Mouse (Mus musculus) liver (tissue): ENCODE measurements around the gene Gab1.

Experiments
- DNase-seq: peaks from one replicate; pipeline ENCODE4 v3.0.0-alpha.2; 2020; ENCODE audit warnings: mixed read lengths

Gene Gab1

GRCm38 (mm10) chr8:80842514-80842913 lies 37.8 kb downstream of the Gab1 start:
- no peak for DNase-seq

DNA sequence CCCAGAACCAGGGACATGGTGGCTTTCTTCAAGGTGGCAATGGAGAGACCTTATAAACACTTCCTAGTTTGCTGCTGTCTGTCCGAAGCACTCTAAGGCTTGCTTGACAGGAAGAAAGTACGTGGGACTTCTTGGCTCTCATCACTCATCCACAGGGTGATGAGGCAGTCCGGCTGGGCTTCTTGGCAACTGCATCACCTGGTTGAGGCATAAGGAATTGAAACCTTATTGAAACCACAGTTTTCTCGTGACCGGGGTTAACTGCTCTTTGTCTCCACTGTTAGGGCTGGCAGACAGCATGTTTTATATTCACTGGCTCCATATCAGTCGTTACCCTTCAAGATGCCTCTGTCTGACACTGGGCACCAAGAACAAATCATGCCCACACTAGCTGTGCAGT lies 40.2 kb downstream of the Gab1 start:
- DNase-seq = no peak

DNA sequence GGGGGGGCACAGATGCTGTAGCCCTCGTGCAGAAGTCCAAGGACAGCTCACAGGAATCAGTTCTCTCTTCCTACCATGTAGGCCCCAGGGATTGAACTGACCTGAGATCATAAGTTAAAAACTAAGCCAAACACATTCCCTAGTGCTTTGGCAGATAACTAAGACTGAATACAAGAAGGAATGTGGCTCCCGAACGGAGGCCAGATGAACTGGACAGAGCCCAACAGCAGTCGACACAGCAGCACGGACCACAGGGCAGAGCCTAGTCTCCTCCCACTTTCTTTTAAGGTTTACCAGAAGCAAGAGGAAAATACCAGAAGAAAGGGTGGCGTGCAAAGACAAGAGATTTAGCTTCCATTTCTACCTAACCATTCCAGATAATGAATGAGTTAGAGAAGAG lies 42.1 kb downstream of the Gab1 start:
- no peak for DNase-seq

DNA sequence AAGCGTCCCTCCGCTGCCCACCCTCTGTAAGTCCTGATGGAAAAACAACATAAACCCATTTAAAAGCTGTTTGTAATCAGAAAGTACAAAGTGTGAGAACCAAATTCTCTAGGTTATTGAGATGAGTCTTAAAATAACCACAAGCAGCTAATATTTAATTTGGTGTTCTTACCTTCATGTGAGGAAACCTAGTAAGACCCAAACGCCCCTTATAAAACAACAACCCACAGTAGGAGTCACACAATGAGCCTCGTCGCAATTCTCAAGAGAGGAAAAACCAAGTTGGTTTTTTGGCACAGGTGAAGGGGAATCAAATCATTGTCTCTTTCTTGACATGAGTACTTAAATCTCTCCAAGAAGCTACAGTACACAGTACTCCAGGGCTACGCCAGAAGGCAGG lies 44.9 kb downstream of the Gab1 start:
- DNase-seq = no peak

- no peak for DNase-seq
These were observed 45.9 kb downstream of the Gab1 start for GRCm38 (mm10) chr8:80834443-80834842.

DNA sequence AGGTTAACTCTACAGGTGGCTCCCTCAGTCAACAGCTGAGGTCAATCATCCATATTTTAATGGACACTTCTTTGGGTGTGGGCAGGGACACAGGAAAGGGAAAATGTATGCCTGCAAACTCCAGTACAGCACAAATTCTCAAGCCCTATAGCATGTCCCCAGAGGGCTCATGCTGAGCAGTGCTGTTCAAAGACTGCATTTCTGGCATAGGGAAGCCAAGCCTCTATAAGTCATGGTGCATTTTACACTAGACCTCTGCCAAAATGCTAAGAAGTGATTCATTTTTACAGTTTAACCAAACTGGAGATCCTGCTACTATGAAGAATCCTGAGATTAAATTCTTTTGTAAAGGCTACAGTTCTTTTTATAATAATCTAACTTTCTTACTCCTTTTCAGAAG lies 47.8 kb downstream of the Gab1 start:
- no peak for DNase-seq

GRCm38 (mm10) chr8:80831876-80832524 lies 48.3 kb downstream of the Gab1 start:
- no peak for DNase-seq

DNA sequence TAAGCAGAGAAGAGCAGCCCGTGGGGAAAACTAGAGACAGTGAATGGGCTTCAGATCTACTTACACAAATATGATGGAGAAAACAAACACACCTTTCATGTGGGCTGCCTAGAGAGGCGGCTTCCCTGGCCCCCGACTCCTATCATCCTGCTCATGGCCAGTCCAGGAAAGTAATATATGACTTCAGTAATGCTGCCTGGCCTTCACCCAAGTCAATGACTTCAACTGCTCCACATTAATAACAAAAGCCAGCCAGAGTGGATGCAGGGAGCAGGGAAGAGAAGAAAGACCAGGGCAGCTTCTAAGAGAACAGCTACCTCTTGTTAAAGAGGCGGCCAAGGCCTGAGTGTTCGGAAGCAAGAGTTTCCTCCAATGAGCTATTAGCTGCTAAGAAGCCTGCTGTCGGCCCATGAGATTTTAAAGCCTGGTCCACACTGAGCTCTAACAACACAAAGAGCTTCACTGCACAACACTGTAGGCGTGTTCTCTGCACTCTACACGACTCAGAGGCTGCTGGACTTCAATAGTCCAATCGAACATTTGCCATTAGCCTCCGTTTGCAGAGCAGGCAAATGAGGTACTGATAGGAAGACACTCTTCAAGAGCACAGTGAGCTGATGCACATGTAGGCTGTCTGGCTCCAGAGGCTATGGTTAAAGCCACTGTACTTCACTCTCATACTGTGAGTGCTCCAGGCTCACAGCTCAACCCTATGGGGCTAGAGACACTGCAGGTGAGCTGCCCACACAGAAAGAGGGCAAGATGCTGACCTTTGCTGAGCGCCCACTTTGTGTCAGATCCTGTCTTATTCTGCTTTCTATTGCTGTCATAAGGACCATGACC lies 49.4 kb downstream of the Gab1 start:
- DNase-seq = no peak

DNA sequence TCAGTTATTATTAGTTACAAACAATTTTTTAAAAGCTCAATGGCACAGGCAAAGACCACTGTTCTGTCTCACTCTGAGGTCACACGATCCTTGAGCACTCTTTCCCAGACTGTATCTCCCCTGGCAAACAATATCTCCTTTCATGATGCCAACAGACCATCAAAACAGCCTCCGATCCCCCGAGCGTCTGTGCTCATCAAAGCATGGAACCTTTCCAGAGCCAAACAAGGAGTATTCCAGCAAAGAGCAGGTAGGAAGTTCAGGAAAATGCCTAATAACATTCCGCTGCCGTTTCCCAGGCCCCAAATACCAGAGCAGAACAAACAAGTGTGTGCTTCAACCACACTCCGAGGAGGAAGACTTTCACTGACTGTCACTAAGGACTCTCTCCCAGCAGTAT lies 50.2 kb downstream of the Gab1 start:
- no peak for DNase-seq

GRCm38 (mm10) chr8:80826996-80827395 lies 53.3 kb downstream of the Gab1 start:
- no peak for DNase-seq

- no peak for DNase-seq
These were observed 55.2 kb downstream of the Gab1 start for GRCm38 (mm10) chr8:80825136-80825535.

- DNase-seq = no peak
These were observed 55.9 kb downstream of the Gab1 start for GRCm38 (mm10) chr8:80824426-80824825.

- DNase-seq = no peak
These were observed 57.1 kb downstream of the Gab1 start for GRCm38 (mm10) chr8:80823250-80823649.

DNA sequence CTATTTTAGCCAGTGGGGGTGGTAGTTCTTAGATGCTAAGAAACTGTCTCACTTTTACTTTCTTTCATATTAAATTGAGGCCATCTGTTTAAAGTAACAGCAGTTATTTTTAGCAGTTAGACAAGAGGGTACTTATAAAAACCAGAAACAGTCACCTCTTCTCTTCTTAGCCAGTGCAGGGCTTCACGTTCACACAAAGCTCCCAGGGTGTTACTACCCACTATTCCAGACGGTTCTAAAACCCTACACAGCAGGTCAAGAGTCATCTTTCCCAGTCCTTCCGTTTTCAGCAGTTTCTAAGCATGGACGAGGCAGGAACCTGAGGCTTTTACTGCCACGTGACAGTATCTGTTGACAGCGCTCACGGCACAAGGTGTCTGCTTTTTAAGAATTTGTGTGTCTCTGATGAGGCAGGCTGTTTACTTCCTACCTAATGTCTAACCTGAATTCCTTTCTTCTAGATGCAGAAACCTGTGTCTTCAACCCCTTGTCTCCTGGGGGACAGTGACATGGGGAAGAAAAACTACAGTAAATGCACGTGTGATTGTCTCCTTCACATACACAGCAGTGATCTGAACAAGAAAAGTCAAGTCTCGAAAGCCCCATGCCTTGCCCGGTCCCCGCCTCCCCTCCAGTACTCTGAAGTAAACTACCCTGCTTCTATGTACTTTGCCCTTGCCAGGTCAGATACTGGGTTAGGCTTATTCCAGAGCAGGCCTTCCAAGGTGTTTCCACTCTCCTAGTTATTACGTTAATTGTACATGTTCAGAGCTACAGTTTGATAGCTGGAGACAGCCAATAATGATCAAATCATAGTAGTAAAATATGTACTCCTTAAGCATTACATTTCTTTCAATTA lies 58.7 kb downstream of the Gab1 start:
- no peak for DNase-seq

- no peak for DNase-seq
These were observed 61.3 kb downstream of the Gab1 start for GRCm38 (mm10) chr8:80818978-80819377.

DNA sequence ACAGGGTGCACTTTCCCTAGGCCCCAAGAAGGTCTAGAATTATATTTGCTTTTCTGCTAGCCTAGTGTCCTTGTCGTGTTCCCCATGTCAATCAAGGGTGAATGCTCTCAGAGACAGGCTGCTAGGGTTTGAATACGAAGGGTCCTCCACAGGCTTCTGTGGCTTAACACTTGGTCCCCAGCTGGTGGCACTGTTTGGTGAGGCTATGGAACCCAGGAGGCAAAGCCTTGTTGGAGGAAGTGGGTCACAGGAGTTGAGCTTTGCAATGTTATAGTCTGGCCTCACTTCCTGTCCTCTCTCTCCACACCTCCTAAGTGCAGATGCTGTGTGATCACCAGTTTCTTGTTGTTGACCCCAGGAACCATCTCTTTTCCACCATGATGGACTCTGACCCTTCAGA lies 63.3 kb downstream of the Gab1 start:
- no peak for DNase-seq

- no peak for DNase-seq
These were observed 65.1 kb downstream of the Gab1 start for GRCm38 (mm10) chr8:80815179-80815578.

- no peak for DNase-seq
These were observed 66.1 kb downstream of the Gab1 start for GRCm38 (mm10) chr8:80814087-80814791.

DNA sequence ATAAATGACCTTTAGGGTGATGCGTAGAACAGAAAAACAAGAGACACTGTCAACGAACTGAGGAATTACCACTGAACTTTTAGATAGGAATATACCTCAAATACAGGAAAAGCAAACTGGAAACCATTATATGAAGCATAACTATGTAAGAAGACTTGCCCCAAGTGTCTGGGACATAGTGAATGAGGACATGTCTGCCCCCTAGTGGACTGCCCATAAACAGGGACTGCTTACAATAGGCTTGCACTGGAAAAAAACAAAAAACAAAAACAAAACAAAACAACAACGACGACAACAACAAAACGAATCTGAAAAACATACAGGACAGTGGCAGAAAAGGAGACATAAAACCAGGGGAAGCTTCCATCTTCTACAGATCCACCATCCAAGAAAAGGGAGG lies 66.9 kb downstream of the Gab1 start:
- DNase-seq = peak; percentile 52

GRCm38 (mm10) chr8:80811591-80811991 lies 68.7 kb downstream of the Gab1 start:
- no peak for DNase-seq

DNA sequence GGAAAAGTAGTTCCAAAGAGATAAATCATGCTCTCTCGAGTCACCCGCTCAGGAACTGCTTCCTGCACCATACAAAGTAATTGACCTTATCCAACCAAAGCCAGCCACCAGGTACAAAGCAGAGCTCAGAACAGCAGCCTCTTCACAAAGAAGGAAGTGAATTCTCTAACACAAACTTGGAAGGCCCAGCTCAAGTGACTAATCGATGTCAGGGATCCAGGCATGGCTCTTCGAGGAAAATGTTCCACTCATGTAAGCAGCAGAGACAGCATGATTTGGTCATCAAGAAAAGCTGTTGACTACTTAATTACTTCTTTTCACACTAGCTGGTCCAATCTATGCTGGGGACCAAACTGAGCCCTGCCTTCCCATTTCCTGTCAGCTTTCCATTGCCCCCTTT lies 69.4 kb downstream of the Gab1 start:
- no peak for DNase-seq

- DNase-seq = no peak
These were observed 69.9 kb downstream of the Gab1 start for GRCm38 (mm10) chr8:80810442-80810841.
